Mouse (Mus musculus) heart, adult 18-20 months (tissue): ENCODE measurements at regions not wholly inside any gene's neighbourhood (a gene's known extent, or its start where the extent isn't known, plus 50 kb on each side); places are given as distances from the start of the nearest gene placed in this dataset.

Experiments used
- DNase-seq, 2 experiments: peaks; one replicate each; pipeline ENCODE4 v3.0.0; 2021 to 2022; ENCODE audit warnings: mixed read lengths in 1 of 2

DNA sequence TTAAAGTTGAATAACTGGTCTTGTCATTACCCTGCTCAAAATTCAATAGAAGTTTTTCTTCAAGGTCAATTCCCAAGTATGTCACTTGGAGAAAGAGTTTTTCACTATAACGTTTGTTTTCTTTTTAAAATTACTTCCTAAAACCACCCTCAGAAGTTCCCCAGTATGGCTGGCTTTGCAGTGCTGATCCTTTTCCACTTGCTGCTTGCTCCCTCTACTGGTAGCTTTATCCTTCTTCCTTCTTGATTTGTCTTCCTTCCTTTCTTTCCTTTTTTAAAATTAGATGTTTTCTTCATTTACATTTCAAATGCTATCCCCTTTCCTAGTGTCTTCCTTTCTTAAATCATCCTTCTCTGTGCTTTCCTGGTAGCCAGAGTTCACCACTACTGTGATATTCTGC, 73.6 kb downstream of the Rtl3 start:
- DNase-seq, result peak in 1 of 2 experiments; percentile 23
